Mouse (Mus musculus) layer of hippocampus, adult 2 months (tissue): ENCODE data around the gene Plcb4. TPM values are rescaled to one million over a fixed set of nuclear protein-coding genes. Genes with fewer than 3 reads are reported as not detected.

Source experiments
- DNase-seq, 2 experiments: peaks; one replicate each; pipeline ENCODE4 v3.0.0; 2022; ENCODE audit warnings: low spot score in 2 of 2
- H3K27ac ChIP-seq: fragments of 200-600 bp; 2 replicates; pipeline ENCODE4 v1.8.1; 2022
- H3K4me3 ChIP-seq: fragments of 200-600 bp; 2 replicates; pipeline ENCODE4 v1.8.1; 2022; ENCODE audit warnings: mild to moderate bottlenecking
- CTCF ChIP-seq: fragments of 200-600 bp; conservative IDR thresholded peaks from 2 replicates; pipeline ENCODE4 v1.8.1; 2022; ENCODE audit warnings: antibody characterized with exemption, mild to moderate bottlenecking, moderate library complexity
- total RNA-seq, 2 experiments: library from RNA; stranded (reverse); gene quantifications; 2 replicates each; pipeline ENCODE4 v1.2.3; 2021

The Plcb4 gene
- total RNA-seq, 2 experiments from 2014 or later = 20.9 to 21.0 TPM

DNA sequence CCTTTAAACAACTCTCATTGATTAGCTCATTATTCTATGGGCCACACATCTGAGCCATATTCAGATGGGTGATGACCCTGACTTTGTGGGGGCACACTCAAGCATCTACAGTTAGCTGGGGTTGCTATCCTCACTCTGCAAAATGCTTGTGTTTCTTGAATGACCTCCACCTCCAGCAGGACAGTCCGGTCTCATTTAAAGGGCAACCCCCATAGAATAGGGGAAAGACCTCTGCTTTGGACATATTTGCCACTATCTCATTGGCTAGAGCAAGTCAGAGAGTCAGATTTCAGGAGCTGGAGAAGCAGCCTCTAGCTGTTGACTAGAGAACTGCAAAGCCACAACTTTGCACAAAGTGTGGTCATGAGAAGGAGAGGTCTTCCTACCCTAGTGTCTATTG lies 340.6 kb downstream of the Plcb4 start:
- peak; percentile 64 for TF ChIP-seq CTCF
- DNase-seq = no peak
- Histone ChIP-seq H3K27ac (no peak overlapping the region), H3K4me3 (no peak overlapping the region)

DNA sequence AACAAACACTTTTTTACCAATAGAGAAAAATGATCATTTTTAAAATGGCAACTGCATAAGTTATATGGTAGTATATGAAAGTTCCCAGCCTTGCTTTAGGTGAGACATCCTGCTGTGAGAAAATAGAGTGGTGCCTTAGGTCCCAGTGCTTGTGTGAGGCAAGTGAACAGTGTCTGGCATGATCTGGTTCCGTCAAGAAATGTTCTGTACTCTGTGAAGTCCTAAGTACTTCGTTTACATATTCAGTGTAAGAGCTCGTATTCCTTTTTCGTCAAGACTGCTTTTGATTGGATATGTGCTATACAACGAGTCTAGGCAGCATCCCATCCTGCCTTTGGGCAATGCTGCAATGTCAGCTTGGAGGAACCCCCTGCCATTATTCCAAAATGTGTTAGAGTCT lies 342.1 kb downstream of the Plcb4 start:
- no peak for TF ChIP-seq CTCF
- DNase-seq = no peak
- Histone ChIP-seq H3K27ac (no peak overlapping the region), H3K4me3 (no peak overlapping the region)

DNA sequence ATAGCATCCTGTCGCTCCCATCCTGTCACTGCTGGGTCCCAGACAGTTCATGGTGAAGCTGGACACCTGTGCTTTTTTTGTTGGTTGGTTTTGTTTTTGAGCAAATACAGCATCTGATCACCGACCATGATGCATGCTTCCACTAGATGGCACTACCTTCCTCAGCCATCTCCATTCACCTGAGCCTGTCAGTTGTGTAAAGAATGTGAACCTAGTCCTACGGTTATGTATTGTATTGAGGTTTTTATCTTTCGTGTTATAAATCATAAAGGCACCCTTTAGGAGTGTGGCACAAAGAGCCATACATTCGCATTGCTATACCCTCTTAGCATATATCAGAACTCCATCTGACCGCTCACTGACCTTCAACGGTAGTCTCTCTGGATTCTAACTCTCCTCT lies 343.3 kb downstream of the Plcb4 start:
- no peak for DNase-seq
- no peak overlapping the region for H3K27ac ChIP-seq
- TF ChIP-seq CTCF = peak; percentile 82
- H3K4me3 ChIP-seq = no peak overlapping the region

DNA sequence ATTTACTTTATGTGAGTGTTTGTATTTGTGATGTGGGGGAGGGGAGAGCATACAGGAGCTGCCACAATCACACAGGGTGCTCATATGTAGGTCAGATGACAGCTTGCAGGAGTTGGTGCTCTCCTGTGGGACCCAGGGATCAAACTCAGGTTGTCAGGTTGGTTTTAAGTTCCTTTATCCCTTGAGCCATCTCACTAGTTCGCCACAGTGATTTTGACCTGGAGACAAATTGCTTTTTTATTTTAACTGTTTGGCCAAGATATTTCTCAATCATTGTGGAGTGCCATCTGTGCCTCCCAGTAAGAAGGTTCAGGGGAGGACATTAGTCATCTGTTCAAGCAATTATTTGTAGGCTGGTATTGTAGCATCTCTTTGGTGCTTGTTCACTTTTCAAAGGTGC lies 345.0 kb downstream of the Plcb4 start:
- no peak for TF ChIP-seq CTCF
- no peak overlapping the region for H3K4me3 ChIP-seq
- no peak for DNase-seq
- H3K27ac ChIP-seq = no peak overlapping the region

DNA sequence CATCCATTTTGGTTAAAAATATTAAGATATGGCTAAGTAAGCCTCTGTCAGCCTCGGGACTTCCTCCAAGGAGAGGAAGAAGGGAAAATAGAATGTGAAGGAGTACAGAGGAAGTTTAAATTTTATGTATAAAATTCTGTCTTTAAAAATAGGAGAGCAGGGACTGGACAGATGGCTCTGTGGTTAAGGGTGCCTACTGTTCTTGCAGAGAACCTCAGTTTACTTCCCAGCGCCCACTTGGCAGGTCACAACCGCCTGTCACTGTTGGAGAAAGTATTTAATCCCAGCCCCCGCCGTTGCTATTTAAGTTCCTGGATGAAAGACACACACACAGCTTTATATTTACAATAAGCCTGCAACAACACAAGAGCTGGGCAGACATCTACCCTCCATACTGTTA lies 347.5 kb downstream of the Plcb4 start:
- no peak for TF ChIP-seq CTCF
- DNase-seq = no peak
- H3K27ac ChIP-seq = no peak overlapping the region
- no peak overlapping the region for H3K4me3 ChIP-seq

DNA sequence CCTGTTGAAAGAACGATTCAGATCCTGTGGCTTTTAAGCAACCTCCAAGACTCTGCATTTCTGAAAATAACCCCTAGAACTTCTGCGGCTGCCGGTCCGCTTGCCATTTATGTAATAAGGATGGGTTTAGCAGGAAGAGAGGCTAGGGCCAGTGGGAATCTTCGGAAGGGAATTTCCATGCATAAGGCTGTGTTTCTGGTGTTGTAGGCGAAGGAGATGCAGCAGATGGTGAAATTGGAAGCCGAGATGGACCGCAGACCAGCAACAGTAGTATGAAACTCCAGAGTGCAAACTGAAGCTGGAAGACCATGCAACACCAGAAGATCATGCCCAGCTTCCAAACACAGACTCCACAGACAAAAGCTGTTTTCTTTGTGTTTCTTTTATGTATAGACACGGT lies 353.9 kb downstream of the Plcb4 start:
- no peak for DNase-seq
- H3K27ac ChIP-seq = no peak overlapping the region
- H3K4me3 ChIP-seq = no peak overlapping the region
- TF ChIP-seq CTCF = no peak

DNA sequence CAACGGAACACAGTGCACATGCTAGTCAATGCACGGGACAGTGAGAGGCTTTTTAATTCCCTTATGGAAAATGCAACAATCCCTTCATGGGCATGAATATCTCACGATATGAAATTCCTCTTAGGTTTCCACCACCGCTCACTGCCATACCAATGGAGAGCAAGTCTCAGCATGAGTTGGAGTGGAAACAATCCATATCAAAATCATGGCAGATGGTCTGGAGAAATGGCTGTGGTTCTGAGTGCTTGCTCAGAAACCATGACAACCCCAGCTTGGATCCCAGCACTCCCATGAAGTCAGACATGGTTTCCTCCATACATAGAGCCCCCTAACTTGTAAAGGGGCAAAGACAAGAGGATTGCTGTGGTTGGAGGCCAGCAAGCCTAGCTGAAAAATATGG lies 389.7 kb downstream of the Plcb4 start:
- DNase-seq = no peak
- TF ChIP-seq CTCF = no peak
- Histone ChIP-seq H3K4me3 (no peak overlapping the region), H3K27ac (no peak overlapping the region)

DNA sequence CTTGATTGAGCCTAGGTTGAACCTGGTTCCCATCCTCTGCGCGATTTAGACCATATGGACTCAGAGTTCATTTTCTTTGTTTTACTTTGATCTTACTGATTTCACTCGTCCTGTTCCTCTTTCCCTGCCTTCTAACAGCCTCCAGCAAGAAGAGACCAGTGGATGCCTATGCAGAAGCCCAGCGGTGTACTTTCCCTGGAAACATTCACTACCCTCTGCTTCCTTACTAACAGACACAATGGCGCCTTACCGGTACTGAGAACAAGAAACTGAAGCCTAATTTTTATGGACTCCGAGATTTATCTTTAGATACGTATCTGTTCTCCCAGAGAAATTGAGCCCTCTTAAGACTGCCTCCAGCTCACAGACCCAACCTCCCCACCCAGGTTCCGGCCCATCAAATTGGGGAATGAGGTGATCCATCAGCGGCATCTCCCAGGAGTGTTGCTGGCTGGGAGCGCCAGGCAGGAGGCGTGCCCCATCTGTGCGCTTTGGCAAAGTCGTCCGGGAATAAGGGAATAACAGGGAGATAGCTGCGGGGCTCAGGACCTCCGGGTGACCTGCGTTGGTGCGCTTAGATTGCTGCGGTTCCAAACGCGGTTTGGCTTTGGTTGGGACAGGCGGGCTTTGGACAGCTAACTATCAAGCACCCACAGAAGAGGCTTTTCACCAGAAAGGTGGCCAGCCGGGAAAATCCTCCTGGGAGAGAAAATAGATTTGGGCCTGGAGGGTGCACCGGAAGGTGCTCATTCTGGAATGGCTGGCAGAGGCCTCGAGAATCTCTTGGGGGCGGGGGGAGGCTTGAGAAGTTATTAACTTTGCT lies 392.2 kb downstream of the Plcb4 start:
- no peak for TF ChIP-seq CTCF
- Histone ChIP-seq H3K4me3 (peak overlapping the region; percentile 38), H3K27ac (peak overlapping the region; percentile 62)
- peak; percentile 47 to 69 for DNase-seq

DNA sequence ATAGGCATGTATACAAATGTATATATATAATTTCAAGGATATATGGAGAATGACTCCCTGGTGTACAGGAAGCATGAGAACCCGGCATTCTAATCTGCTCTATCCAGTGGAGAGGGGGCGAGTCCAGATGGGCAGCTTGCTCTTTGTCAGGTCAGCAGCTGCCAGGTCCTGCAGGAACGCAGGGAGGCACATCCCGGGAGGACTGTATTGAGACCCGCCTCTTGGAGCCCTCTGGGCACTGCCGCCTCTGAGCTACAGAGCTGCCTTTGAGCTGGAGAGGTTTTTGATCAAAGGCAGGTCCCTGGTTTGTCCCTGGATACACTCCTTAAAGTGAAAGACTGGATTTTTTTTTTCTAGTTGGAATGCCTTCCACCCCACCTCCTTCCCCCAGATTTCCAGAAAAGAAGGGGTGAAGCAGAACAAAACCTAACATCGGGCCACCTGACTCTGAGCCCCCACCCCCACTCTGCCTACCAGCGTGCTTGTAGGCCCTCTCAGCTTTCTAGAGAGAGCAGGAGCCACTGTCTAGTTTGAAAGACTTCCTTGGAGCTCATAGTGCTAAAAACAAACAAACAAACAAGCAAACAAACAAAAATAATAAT lies 393.0 kb downstream of the Plcb4 start, which contains the start of gene Lamp5:
TSS of gene Lamp5 (plus strand) at position 552 of the 602 bp plus-strand sequence.
- Histone ChIP-seq H3K4me3 (peak within 1 kb of the TSS; percentile 38), H3K27ac (peak within 1 kb of the TSS; percentile 62)
- no peak for TF ChIP-seq CTCF
- no peak for DNase-seq

DNA sequence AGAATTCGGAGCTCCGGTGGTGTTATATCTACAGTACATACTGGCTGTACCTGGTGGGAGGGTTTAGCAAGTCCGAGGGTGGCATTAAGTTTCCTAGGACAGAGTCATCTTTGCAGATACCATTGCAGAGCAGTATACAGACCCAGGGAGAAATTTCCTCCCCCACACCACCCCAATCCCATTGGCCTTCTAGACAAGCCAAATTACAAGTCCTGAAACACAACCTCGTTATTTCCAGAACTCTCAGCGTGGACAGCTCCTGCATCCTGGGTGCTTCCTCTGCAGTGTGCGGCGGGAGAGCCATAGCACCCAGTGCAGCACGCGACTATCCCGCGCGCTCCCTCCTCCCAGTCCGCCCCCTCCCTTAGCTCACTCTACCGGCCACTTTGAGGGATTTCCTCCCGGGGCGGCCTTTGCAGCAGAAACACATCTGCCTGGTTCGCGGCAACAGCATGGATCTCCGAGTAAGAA lies 399.1 kb downstream of the Plcb4 start:
- TF ChIP-seq CTCF = no peak
- peak; percentile 16 to 18 for DNase-seq
- H3K27ac ChIP-seq = peak overlapping the region; percentile 78
- H3K4me3 ChIP-seq = peak overlapping the region; percentile 60

DNA sequence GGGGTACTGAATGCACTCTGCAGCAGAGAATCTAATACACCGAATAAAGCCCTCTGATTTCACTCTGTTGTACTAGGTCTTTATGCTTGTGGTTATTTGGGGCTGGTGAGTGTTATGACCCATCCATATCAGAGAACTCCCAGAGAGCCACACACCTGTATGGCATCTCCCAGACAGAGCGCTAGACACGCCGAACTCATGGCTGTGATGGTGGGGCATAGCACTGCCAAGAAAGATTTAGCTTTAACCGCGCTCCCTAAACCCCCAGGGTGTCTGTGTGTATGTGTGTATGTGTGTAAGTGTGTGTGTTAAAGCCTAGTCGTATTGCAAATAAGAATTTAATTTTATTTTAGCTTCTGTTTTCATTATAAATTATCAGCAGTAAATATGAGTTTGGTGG lies 399.6 kb downstream of the Plcb4 start:
- H3K4me3 ChIP-seq = peak overlapping the region; percentile 60
- peak overlapping the region; percentile 78 for H3K27ac ChIP-seq
- TF ChIP-seq CTCF = no peak
- DNase-seq = no peak

DNA sequence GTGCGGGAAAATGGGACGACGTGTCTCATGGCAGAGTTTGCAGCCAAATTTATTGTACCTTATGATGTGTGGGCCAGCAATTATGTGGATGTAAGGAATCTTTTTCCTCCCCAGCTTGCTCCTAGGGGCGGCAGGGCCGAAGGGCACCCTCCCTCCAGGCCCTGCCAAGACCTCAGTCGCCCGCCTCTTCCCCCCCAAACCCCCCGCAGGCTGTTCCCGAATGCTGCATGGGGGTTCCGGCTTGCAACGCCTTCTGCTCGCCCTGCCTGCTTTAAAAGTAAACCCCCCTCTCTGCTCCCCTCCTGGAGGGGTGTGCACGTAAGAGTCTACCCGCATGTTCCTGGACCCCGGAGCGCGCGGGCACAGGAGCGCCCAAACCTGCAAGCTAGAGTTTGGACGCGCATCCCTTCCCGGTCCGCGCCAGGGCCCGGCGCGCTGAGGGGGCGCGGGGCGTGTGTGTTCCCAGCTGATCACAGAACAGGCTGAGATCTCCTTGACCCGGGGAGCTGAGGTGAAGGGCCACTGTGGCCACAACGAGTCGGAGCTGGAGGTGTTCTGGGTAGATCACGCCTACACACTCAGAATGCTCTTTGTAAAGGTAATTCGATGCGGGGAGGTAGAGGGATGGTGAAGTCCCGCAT lies 400.3 kb downstream of the Plcb4 start:
- no peak for TF ChIP-seq CTCF
- Histone ChIP-seq H3K4me3 (peak overlapping the region; percentile 60), H3K27ac (peak overlapping the region; percentile 78)
- no peak for DNase-seq
